In genomic region chr2:44438070-44438469, GRCm38 (mm10) we compare ENCODE assay signal across 24 mouse cellular contexts.
DNase-seq lines count a peak whose midpoint lies in the region; ATAC-seq lines count a peak whose summit lies in the region.
"Had no signal": no experiment of that assay in that cellular context is flagged by ENCODE, and none has a peak within 500 bp of the region (broad histone marks: within the 10 kb centered on the region; RNA-seq: fewer than 3 reads in every experiment).

No protein-coding gene starts in this region.

- peaks cover 13% of the 10 kb centered on the region for H3K9me3 ChIP-seq in limb, embryonic 12.5 days
- H3K9me3 ChIP-seq in limb, embryonic 10.5 days (replicated peaks), result 0 out of 2 replicates have a peak, but pooled peaks cover 2% of the 10 kb centered on the region
- peaks cover 17% of the 10 kb centered on the region for H3K9me3 ChIP-seq in embryonic facial prominence, embryonic 14.5 days (ENCODE audit: control insufficient read depth, low read length)
- peaks cover 15% of the 10 kb centered on the region for H3K9me3 ChIP-seq in limb, embryonic 13.5 days

- H3K4me2 ChIP-seq in limb, embryonic 12.5 days, result no peak overlapping the region
- no peak overlapping the region for H3K4me2 ChIP-seq in embryonic facial prominence, embryonic 14.5 days (ENCODE audit: low read depth, low read length)
- no peak overlapping the region for H3K4me2 ChIP-seq in limb, embryonic 13.5 days (replicated peaks)
- H3K4me2 ChIP-seq: forebrain, embryonic 13.5 days; heart, embryonic 13.5 days; hindbrain, embryonic 14.5 days had no signal

- no peak overlapping the region for H3K9ac ChIP-seq in limb, embryonic 12.5 days (replicated peaks)
- H3K9ac ChIP-seq in embryonic facial prominence, embryonic 14.5 days (ENCODE audit: low read depth, low read length), result no peak overlapping the region
- H3K9ac ChIP-seq in limb, embryonic 13.5 days, result no peak overlapping the region
- H3K9ac ChIP-seq: forebrain, embryonic 13.5 days; heart, embryonic 13.5 days; hindbrain, embryonic 14.5 days had no signal

- peaks cover 14% of the 10 kb centered on the region for H3K4me1 ChIP-seq in limb, embryonic 12.5 days (replicated peaks)
- peaks cover 3% of the 10 kb centered on the region; the same call in 1 of the 2 replicates for H3K4me1 ChIP-seq in limb, embryonic 10.5 days
- H3K4me1 ChIP-seq in embryonic facial prominence, embryonic 14.5 days (ENCODE audit: control insufficient read depth, insufficient read depth, low read length), result peaks cover 11% of the 10 kb centered on the region
- H3K4me1 ChIP-seq in limb, embryonic 13.5 days, result peaks cover 11% of the 10 kb centered on the region
- H3K4me1 ChIP-seq: heart, embryonic 13.5 days had no signal

- no peaks in the 10 kb centered on the region for H3K36me3 ChIP-seq in limb, embryonic 12.5 days
- H3K36me3 ChIP-seq in limb, embryonic 10.5 days, result no peaks in the 10 kb centered on the region
- 0 out of 2 replicates have a peak, but pooled peaks cover 4% of the 10 kb centered on the region for H3K36me3 ChIP-seq in embryonic facial prominence, embryonic 14.5 days (ENCODE audit: control insufficient read depth, insufficient read depth, low read length)
- H3K36me3 ChIP-seq in limb, embryonic 13.5 days, result no peaks in the 10 kb centered on the region
- H3K36me3 ChIP-seq: heart, embryonic 13.5 days had no signal

- no peak for ATAC-seq in limb, embryonic 12.5 days (ENCODE audit: insufficient number of reproducible peaks, insufficient read depth, low FRiP score, low TSS enrichment, low read depth)
- ATAC-seq in embryonic facial prominence, embryonic 14.5 days (ENCODE audit: low read depth), result peak; percentile 45; the same call in 1 of the 2 replicates
- peak; percentile 70 for ATAC-seq in limb, embryonic 13.5 days (ENCODE audit: low FRiP score, low read depth)
- ATAC-seq: CD4-positive, CD25-positive, alpha-beta regulatory T cell, adult 4 months; forebrain, embryonic 13.5 days; forebrain, embryonic 16.5 days; hindbrain, postnatal 0 days; inflammation-experienced regulatory T-cells, adult 6 months had no signal

- H3K27ac ChIP-seq in limb, embryonic 12.5 days, result 0 out of 2 replicates have a peak overlapping the region, but pooled peaks have one; percentile 50
- H3K27ac ChIP-seq in limb, embryonic 10.5 days, result no peak overlapping the region
- H3K27ac ChIP-seq in embryonic facial prominence, embryonic 14.5 days (replicated peaks; ENCODE audit: low read depth, low read length), result peak overlapping the region; percentile 67; the same call in 1 of the 2 replicates
- peak overlapping the region; percentile 44 for H3K27ac ChIP-seq in limb, embryonic 13.5 days
- H3K27ac ChIP-seq: forebrain, embryonic 10.5 days; forebrain, embryonic 13.5 days; heart, embryonic 13.5 days; hindbrain, embryonic 14.5 days; hindbrain, postnatal 0 days had no signal

- H3K4me3 ChIP-seq in limb, embryonic 12.5 days (replicated peaks), result no peak overlapping the region
- H3K4me3 ChIP-seq in limb, embryonic 10.5 days, result no peak overlapping the region
- H3K4me3 ChIP-seq in embryonic facial prominence, embryonic 14.5 days (ENCODE audit: low read depth, low read length), result no peak overlapping the region
- no peak overlapping the region for H3K4me3 ChIP-seq in limb, embryonic 13.5 days
- H3K4me3 ChIP-seq: forebrain, embryonic 10.5 days; forebrain, embryonic 13.5 days; heart, embryonic 13.5 days had no signal

- no peak for DNase-seq in limb, embryonic 10.5 days (ENCODE audit: low spot score)
- peak; percentile 39 for DNase-seq in embryonic facial prominence, embryonic 14.5 days (ENCODE audit: low spot score)
- DNase-seq in kidney, adult 9 months, result no peak
- DNase-seq in heart, adult 9 months (ENCODE audit: low spot score in 2 of 2), result no peak
- DNase-seq: adrenal gland, adult 2 months; adrenal gland, postnatal 14 days; cerebellum, adult 11 months; cerebellum, adult 2 months; cerebellum, adult 9-11 months; cerebellum, postnatal 25 days; gastrocnemius, postnatal 10 days; gastrocnemius, postnatal 36 days; heart, postnatal 14 days; heart, postnatal 4 days had no signal

- H3K27me3 ChIP-seq in limb, embryonic 12.5 days, result no peaks in the 10 kb centered on the region
- H3K27me3 ChIP-seq in limb, embryonic 10.5 days (ENCODE audit: low read depth, poor library complexity, severe bottlenecking), result no peaks in the 10 kb centered on the region
- no peaks in the 10 kb centered on the region for H3K27me3 ChIP-seq in embryonic facial prominence, embryonic 14.5 days (replicated peaks; ENCODE audit: control insufficient read depth, insufficient read depth, low read length)
- H3K27me3 ChIP-seq in limb, embryonic 13.5 days, result no peaks in the 10 kb centered on the region
- H3K27me3 ChIP-seq: forebrain, embryonic 13.5 days; heart, embryonic 13.5 days had no signal

- WGBS in limb, embryonic 12.5 days, result 71% methylated on average over 1 of the region's 1 CpGs
- WGBS in limb, embryonic 10.5 days, result 91% methylated on average over 1 of the region's 1 CpGs
- WGBS in embryonic facial prominence, embryonic 14.5 days, result 42% methylated on average over 1 of the region's 1 CpGs
- 39% methylated on average over 1 of the region's 1 CpGs for WGBS in limb, embryonic 13.5 days
